Mouse (Mus musculus): Measurements from ENCODE around the gene Fgf10. TPM values are rescaled to one million over a fixed set of nuclear protein-coding genes. Genes with fewer than 3 reads are reported as not detected.

Fgf10 gene
- total and polyA plus RNA-seq, 3 experiments, result not detected

GRCm38 (mm10) chr13:118716726-118717125, 47.1 kb downstream of the Fgf10 start:
- Histone ChIP-seq H3K27ac (ENCODE audit: control insufficient read depth, low read depth, low read length) (no peak overlapping the region), H3K36me3 (ENCODE audit: control insufficient read depth in 1 of 2, insufficient read depth in 2 of 2, low read length in 2 of 2) (no peaks in the 10 kb centered on the region), H3K4me1 (ENCODE audit: control insufficient read depth in 1 of 2, insufficient read depth in 2 of 2, low read length in 2 of 2) (no peaks in the 10 kb centered on the region), H3K9ac (ENCODE audit: control insufficient read depth, low read depth, low read length, poor library complexity, severe bottlenecking) (no peak overlapping the region), H3K27me3 (ENCODE audit: control insufficient read depth in 1 of 2, insufficient read depth in 2 of 2, low read length in 2 of 2) (no peaks in the 10 kb centered on the region), H3K4me3 (ENCODE audit: control insufficient read depth in 1 of 2, insufficient read depth in 1 of 2, low read depth in 2 of 2, low read length in 2 of 2) (no peak overlapping the region), H3K9me3 (replicated peaks; ENCODE audit: insufficient read depth, low read length) (no peaks in the 10 kb centered on the region), H3K79me2 (ENCODE audit: control insufficient read depth, insufficient read depth, low read length, poor library complexity) (no peaks in the 10 kb centered on the region)
- TF ChIP-seq KAT2A (conservative IDR thresholded peaks at IDR 0.05; ENCODE audit: low read depth, low read length) (no peak), POLR2A (IDR thresholded peaks at IDR 0.05; ENCODE audit: control insufficient read depth in 1 of 2, insufficient read depth in 1 of 2, low read depth in 1 of 2, low read length in 2 of 2, poor library complexity in 1 of 2) (no peak), ZC3H11A (IDR thresholded peaks at IDR 0.05; ENCODE audit: low read depth, low read length) (no peak), HCFC1 (IDR thresholded peaks at IDR 0.05; ENCODE audit: low read depth, low read length) (no peak), USF1 (IDR thresholded peaks at IDR 0.05; ENCODE audit: low read depth, low read length) (no peak), MXI1 (IDR thresholded peaks at IDR 0.05; ENCODE audit: low read depth, low read length) (no peak), TCF12 (IDR thresholded peaks at IDR 0.05; ENCODE audit: low read depth, low read length) (no peak)
- DNase-seq (ENCODE audit: low read depth, low spot score), result no peak

DNA sequence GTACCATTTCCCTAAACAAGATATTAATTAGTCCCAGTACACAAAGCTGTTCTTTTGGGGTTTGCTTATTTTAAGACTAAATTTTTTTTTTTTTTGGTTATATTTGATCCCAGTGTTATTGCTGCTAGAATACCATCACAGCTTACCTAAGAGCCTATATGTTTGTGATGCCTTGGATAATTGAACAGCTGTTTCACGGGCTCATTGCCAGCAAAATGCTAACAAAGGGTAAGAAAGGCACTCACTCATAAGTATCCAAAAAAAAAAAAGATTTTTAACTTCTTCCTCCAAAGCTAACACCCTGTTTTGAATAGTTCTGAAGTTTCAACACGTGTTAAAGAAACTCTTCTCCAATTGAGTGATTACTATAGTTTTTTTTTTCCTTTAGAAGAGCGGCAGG, 48.8 kb downstream of the Fgf10 start:
- TF ChIP-seq USF1 (IDR thresholded peaks at IDR 0.05; ENCODE audit: low read depth, low read length) (no peak), UBTF (IDR thresholded peaks at IDR 0.05; ENCODE audit: borderline replicate concordance, insufficient read depth, low read depth, low read length) (no peak), TCF12 (IDR thresholded peaks at IDR 0.05; ENCODE audit: low read depth, low read length) (no peak), RCOR1 (IDR thresholded peaks at IDR 0.05; ENCODE audit: low read depth, low read length) (no peak), MYB (IDR thresholded peaks at IDR 0.05; ENCODE audit: low read depth, low read length) (no peak), SIN3A (IDR thresholded peaks at IDR 0.05; ENCODE audit: low read length) (no peak), ZMIZ1 (IDR thresholded peaks at IDR 0.05; ENCODE audit: low read depth, low read length) (no peak), POLR2AphosphoS2 (IDR thresholded peaks at IDR 0.05; ENCODE audit: low read length) (no peak), MAFK (IDR thresholded peaks at IDR 0.05; ENCODE audit: borderline replicate concordance, low read depth, low read length) (no peak), CHD1 (IDR thresholded peaks at IDR 0.05; ENCODE audit: low read depth, low read length) (no peak), MXI1 (IDR thresholded peaks at IDR 0.05; ENCODE audit: low read depth, low read length) (no peak)
- no peak for DNase-seq (ENCODE audit: low read depth, low spot score)
- Histone ChIP-seq H3K36me3 (ENCODE audit: control insufficient read depth in 1 of 2, insufficient read depth in 2 of 2, low read length in 2 of 2) (no peaks in the 10 kb centered on the region), H3K27me3 (ENCODE audit: control insufficient read depth in 1 of 2, insufficient read depth in 2 of 2, low read length in 2 of 2) (no peaks in the 10 kb centered on the region), H3K9ac (ENCODE audit: control insufficient read depth, low read depth, low read length, poor library complexity, severe bottlenecking) (no peak overlapping the region), H3K4me1 (ENCODE audit: control insufficient read depth in 1 of 2, insufficient read depth in 2 of 2, low read length in 2 of 2) (no peaks in the 10 kb centered on the region), H3K27ac (ENCODE audit: control insufficient read depth, low read depth, low read length) (no peak overlapping the region), H3K9me3 (replicated peaks; ENCODE audit: insufficient read depth, low read length) (no peaks in the 10 kb centered on the region), H3K79me2 (ENCODE audit: control insufficient read depth, insufficient read depth, low read length, poor library complexity) (no peaks in the 10 kb centered on the region), H3K4me3 (ENCODE audit: control insufficient read depth in 1 of 2, insufficient read depth in 1 of 2, low read depth in 2 of 2, low read length in 2 of 2) (no peak overlapping the region)

GRCm38 (mm10) chr13:118721668-118722067, 52.1 kb downstream of the Fgf10 start:
- H3K27ac ChIP-seq (ENCODE audit: control insufficient read depth, low read depth, low read length), result no peak overlapping the region
- H3K9me3 ChIP-seq (replicated peaks; ENCODE audit: insufficient read depth, low read length), result no peaks in the 10 kb centered on the region
- H3K36me3 ChIP-seq (ENCODE audit: control insufficient read depth in 1 of 2, insufficient read depth in 2 of 2, low read length in 2 of 2), result no peaks in the 10 kb centered on the region
- no peaks in the 10 kb centered on the region for H3K79me2 ChIP-seq (ENCODE audit: control insufficient read depth, insufficient read depth, low read length, poor library complexity)
- TF ChIP-seq GATA1 (IDR thresholded peaks at IDR 0.05; ENCODE audit: low read depth, low read length) (no peak), MYB (IDR thresholded peaks at IDR 0.05; ENCODE audit: low read depth, low read length) (no peak), POLR2AphosphoS2 (IDR thresholded peaks at IDR 0.05; ENCODE audit: low read length) (no peak), USF2 (IDR thresholded peaks at IDR 0.05; ENCODE audit: borderline replicate concordance in 1 of 2, insufficient read depth in 1 of 2, low read depth in 1 of 2, low read length in 2 of 2) (no peak), ETS1 (IDR thresholded peaks at IDR 0.05; ENCODE audit: low read depth, low read length) (no peak), GABPA (IDR thresholded peaks at IDR 0.05; ENCODE audit: low read depth, low read length) (no peak), POLR2AphosphoS5 (IDR thresholded peaks at IDR 0.05; ENCODE audit: borderline replicate concordance, low read depth, low read length) (no peak), KAT2A (conservative IDR thresholded peaks at IDR 0.05; ENCODE audit: low read depth, low read length) (no peak), NELFE (IDR thresholded peaks at IDR 0.05; ENCODE audit: low read depth, low read length) (no peak), SMC3 (IDR thresholded peaks at IDR 0.05; ENCODE audit: low read depth, low read length) (no peak), MAFK (IDR thresholded peaks at IDR 0.05; ENCODE audit: borderline replicate concordance, low read depth, low read length) (no peak), ZKSCAN1 (IDR thresholded peaks at IDR 0.05; ENCODE audit: low read depth, low read length) (no peak), ZC3H11A (IDR thresholded peaks at IDR 0.05; ENCODE audit: low read depth, low read length) (no peak)
- H3K27me3 ChIP-seq (ENCODE audit: control insufficient read depth in 1 of 2, insufficient read depth in 2 of 2, low read length in 2 of 2), result no peaks in the 10 kb centered on the region
- H3K9ac ChIP-seq (ENCODE audit: control insufficient read depth, low read depth, low read length, poor library complexity, severe bottlenecking), result no peak overlapping the region
- H3K4me1 ChIP-seq (ENCODE audit: control insufficient read depth in 1 of 2, insufficient read depth in 2 of 2, low read length in 2 of 2), result no peaks in the 10 kb centered on the region
- no peak overlapping the region for H3K4me3 ChIP-seq (ENCODE audit: control insufficient read depth in 1 of 2, insufficient read depth in 1 of 2, low read depth in 2 of 2, low read length in 2 of 2)
- DNase-seq (ENCODE audit: low read depth, low spot score), result no peak
